Mouse (Mus musculus) myocyte (in vitro differentiated cells): ENCODE measurements around the gene Cdc37.

Experiments
- E2F4 ChIP-seq: IDR thresholded peaks from one replicate; pipeline ENCODE4 v1.6.1; 2011; ENCODE audit warnings: mild to moderate bottlenecking, control low read depth, moderate library complexity; ENCODE audit not compliant: insufficient read depth
- MAX ChIP-seq: IDR thresholded peaks from one replicate; pipeline ENCODE4 v1.6.1; 2011; ENCODE audit warnings: low read depth, mild to moderate bottlenecking, control low read depth
- POLR2A ChIP-seq: IDR thresholded peaks from one replicate; pipeline ENCODE4 v1.6.1; 2011; ENCODE audit warnings: low read depth, mild to moderate bottlenecking, control low read depth, moderate library complexity; ENCODE audit not compliant: insufficient read length
- POLR2AphosphoS2 ChIP-seq: IDR thresholded peaks from one replicate; pipeline ENCODE4 v1.6.1; 2011; ENCODE audit warnings: low read depth, control low read depth; ENCODE audit not compliant: insufficient read length
- TCF12 ChIP-seq: IDR thresholded peaks from one replicate; pipeline ENCODE4 v1.6.1; 2011; ENCODE audit warnings: mild to moderate bottlenecking, control low read depth; ENCODE audit not compliant: poor library complexity, insufficient read depth, severe bottlenecking

GRCm38 (mm10) chr9:21144361-21144760, 5.4 kb downstream of the Cdc37 start:
- TF ChIP-seq POLR2A (no peak), POLR2AphosphoS2 (no peak), TCF12 (no peak), E2F4 (no peak), MAX (no peak)
